Mouse (Mus musculus) thymus, postnatal 14 days (tissue): Measurements from ENCODE around the gene Plxna4.

ENCODE experiments used
- DNase-seq: peaks from one replicate; pipeline ENCODE4 v3.0.0; 2021

Plxna4 gene

GRCm38 (mm10) chr6:32231383-32231782 lies 356.6 kb downstream of the Plxna4 start:
- DNase-seq = no peak

GRCm38 (mm10) chr6:32226636-32227035 lies 361.4 kb downstream of the Plxna4 start:
- no peak for DNase-seq

DNA sequence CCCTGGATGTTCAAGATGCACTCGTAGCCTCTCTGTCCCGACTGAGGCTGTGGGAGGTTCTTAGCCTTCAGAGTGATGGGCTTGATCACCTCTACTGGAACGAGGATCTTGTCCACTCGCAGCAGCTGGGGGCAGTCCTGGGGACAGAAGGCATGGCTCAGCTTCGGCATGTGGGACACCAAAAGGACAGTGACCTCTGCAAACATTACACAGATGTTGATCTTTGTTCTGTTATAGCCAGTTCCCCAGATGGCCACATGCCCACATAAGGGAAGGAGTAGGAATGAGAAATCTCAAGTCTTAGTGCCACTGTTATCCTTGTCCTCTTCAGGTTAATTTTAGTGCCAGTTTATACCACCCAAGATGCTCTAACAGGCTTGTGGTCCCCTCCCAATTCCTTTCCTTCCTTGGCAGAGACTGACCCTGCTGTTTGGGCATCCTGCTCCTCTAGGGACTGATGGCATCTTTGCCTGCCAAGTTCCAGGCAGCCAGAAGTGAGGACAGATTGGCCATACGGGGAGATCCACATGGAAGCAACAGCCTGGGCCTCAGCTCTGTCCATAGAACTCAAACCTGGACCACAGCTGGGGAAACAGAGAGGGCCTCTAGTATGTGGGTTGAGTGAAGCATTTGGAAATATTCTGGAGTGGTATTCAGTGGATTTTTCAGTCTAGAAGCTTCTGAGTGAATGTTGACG lies 363.8 kb downstream of the Plxna4 start:
- DNase-seq = no peak

DNA sequence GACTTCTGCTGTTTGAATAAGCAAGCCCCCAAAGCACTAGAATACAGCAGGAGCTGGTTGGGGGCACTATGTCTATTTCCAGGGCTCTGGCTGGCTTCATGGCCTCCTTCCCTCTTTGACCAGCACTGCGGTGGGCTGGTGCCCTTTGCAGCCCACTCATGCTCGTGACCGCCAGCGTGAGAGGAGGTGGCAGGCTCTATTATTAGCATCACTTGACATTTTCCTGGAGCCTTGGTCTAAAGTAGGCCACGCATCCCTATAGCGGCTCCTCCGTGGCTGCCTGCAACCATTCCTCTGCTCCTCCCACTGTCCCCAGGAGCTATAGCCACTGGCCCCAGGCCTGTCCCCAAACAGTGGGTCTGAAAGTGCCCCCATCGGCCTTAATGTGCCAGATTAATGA lies 367.2 kb downstream of the Plxna4 start:
- DNase-seq = no peak

- no peak for DNase-seq
These were observed 369.4 kb downstream of the Plxna4 start for GRCm38 (mm10) chr6:32218544-32218943.

DNA sequence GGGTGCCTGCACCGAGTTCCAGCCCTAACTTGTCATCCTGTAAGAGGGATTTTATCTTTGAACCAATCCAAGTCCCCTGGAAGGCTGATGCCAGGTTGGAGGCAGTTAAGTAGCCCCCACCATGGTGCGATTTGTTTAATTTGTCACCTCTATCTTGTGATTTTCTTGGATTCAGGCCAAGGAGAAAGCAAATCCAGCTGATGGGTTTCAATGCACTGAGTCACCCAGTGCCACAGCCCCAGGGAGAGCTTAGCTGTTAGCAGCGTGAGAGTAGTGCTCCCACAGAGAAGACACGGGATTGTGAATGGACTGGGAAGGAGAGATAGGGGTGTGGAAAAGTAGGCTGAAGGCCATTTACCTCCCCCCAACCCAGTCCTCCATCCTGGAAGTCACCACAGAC lies 375.6 kb downstream of the Plxna4 start:
- DNase-seq = no peak

- DNase-seq = no peak
These were observed 377.9 kb downstream of the Plxna4 start for GRCm38 (mm10) chr6:32210139-32210538.

DNA sequence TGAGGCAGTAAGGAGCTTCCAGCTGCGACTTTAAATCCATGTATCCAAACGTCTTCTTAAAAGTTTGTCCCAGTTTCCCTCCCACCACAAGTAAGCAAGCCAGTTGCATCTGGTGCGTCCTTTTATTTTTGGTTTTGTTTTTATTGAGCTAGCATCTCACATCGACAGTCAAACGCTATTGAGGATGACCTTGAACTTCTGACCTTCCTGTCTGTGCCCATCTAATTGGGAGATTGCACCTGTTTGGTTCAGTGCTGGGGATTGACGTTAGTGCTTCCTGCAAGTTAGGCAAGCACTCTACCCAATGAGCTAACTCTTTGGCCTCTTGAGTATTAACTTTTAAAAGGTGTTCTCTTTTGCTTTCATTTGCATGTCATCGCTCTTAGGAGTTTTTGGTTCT lies 379.0 kb downstream of the Plxna4 start:
- no peak for DNase-seq

DNA sequence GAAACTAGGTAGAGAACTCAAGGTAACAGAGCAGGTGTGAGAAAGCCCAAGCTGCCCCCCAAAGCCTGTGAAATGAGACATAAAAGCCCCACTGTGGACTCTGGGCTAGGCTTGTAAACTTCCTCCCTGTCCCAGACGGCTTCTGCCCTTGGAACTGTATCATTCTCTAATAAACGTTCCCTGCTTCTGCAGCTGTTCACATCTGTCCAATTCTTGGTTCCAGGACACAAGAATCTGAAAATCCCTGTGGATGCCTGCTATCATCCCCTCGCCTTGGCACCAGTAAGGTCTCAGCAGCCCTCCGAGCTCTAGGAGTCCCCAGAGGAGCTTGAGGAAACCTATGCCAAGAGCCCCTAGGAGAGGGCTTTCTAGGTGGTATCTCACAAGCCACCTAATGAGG lies 383.7 kb downstream of the Plxna4 start:
- DNase-seq = no peak

DNA sequence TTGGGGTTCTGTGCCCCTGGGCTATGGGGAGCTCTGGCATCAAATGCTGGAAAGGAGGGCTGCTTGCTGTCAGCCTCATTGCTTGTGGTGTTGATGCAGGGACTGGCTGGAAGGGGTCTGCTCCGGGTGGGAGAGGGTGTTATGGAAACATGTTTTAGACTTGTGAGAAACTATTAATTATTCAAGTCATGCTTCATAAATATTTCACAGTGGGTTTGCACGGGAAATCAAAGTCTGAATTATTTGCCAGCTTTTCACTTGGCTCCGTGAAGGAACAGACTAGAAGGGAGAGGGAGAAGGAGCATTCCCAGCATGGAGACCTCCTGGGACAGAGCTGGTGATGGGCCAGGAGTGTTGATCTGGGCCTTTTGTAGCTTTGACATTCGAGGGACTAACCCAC lies 384.6 kb downstream of the Plxna4 start:
- DNase-seq = no peak

DNA sequence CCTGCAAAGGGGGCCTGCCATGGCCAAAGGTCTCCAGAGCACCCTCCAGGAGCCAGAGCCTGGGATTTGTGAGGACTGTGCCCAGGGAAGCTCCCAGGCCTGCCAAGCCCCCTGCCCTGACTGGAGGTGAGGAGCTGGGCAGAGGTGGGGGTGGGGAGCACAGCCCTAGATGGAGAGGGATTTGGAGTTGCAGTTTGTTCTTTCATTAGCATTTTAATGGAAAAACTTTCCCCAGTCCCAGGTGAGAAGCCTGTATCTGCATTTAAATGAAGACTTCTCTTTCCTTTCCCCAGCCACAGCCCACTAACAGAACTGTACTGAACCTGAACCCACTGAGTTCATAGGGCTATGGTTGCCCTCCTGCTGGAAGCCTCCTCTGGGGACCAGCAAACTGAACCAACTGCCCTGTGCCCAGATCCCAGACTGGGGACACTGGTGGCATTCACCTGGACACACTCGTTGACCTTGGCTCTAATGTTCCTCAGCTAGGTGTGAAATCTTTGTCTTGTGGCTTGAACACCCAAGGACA lies 385.3 kb downstream of the Plxna4 start:
- no peak for DNase-seq

DNA sequence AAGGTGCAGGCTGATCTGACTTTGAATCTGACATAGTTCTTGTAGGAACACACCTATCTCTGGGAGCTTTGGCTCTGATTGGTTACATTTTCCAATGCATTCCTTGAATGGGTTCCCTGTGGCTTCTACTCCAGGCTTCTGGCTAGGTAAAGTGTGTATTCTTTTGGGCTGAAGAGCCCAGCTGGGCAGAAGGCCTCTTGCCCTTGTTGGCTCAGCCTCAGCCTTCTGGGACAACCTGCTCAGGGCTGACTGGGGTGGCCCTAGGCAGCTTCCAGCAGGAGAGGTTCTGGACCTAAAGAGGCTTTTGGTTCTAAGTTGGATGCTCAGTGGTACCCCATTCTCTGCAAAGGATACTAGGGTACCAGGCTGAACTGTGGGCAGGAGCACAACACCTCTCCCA lies 386.5 kb downstream of the Plxna4 start:
- no peak for DNase-seq

GRCm38 (mm10) chr6:32199616-32200015 lies 388.4 kb downstream of the Plxna4 start:
- no peak for DNase-seq

GRCm38 (mm10) chr6:32196913-32197312 lies 391.1 kb downstream of the Plxna4 start:
- DNase-seq = no peak

GRCm38 (mm10) chr6:32193046-32193445 lies 394.9 kb downstream of the Plxna4 start:
- no peak for DNase-seq

GRCm38 (mm10) chr6:32184402-32184985 lies 403.5 kb downstream of the Plxna4 start:
- DNase-seq = no peak

- DNase-seq = no peak
These were observed 404.3 kb downstream of the Plxna4 start for GRCm38 (mm10) chr6:32183651-32184185.

- no peak for DNase-seq
These were observed 408.0 kb downstream of the Plxna4 start for GRCm38 (mm10) chr6:32180012-32180358.

DNA sequence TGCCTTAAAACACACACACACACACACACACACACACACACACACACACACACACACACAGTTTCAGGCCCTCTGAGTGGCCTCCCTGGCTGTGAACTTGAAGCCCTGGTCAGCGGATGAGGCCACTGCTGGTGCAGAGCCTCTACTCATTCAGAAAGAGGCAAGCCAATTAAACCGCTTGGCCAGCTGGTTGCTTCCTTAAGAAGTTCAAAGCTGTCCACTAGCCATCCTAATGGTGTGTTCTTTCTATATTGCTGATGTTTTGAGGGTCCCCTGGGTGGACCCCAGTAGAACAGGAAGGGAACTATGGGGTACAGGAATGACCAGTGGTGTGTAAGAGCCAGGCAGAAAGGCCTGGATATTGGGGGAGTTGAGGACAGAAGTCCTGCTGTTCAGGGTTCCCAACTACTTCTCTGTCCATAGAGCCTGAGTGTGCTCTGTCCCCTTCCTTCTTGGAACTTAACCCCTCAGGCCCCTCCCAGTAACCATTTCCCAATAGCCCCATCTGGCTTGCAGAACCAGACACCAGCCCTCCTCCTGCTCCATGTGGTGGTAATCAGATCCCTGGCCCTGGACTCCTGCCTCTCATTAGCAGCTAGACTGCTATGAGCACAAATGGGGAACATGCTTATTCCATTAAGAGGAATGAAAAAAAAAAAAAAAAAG lies 408.5 kb downstream of the Plxna4 start:
- no peak for DNase-seq

- DNase-seq = no peak
These were observed 410.1 kb downstream of the Plxna4 start for GRCm38 (mm10) chr6:32177905-32178304.

- DNase-seq = no peak
These were observed 420.3 kb downstream of the Plxna4 start for GRCm38 (mm10) chr6:32167725-32168124.

DNA sequence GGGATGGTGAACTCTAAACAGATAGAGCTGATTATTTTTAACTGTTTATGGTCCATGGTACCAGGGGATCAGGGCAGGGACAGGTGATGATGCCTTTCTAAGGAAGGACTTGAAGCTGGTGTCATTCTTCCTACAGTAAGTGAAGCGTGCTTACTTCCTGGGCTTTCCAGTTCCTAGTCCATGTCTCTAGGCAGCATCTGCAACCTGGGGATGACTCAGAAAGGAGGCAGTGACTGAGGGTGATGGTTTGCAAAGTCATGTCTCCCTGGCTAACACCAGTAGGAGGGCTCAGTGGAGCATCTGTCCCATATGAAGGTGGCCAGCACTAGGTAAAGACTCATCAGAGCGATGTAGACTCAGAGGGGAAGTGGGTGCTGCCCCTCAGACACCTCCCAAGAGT lies 427.6 kb downstream of the Plxna4 start:
- no peak for DNase-seq

DNA sequence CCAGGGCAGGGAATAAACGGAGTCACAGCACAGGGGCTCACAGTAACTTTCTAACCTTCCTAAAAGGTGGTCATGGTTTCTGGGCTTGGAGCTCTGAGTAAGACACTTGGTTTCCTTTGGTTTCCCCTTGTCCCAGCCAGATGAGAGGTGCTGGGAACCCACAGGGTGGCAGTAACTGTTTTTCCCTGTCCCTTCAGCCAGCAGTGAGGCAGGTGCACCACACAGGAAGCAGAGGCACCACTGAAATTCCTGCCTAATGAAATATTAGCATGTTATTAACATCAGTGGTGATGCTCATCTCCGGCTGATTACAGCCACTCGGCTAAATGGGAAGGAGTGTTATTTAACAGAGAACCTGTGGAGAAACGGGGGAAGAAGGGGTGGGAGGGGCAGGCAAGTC lies 428.1 kb downstream of the Plxna4 start:
- no peak for DNase-seq

DNA sequence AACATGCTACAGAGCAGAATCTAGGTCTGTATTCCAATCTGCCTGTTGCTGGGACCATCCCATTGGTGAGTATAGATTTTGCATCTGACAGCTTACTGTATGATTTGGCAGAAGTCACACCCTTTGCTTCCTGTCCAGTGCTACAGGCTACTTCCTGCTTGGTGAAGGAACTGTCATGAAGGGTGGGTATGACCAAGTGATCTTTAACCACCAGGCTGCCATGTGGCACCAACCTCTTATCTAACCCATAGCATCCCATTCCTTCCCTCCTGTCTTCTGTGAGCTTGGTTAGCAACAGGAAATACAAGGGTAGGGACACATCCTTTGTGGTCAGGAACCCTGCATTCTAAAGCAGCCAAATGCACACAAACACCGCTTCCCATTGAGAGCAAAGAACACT lies 429.6 kb downstream of the Plxna4 start:
- DNase-seq = no peak
